Comparison of ENCODE assay signal across 29 mouse cellular contexts in the genomic region with DNA sequence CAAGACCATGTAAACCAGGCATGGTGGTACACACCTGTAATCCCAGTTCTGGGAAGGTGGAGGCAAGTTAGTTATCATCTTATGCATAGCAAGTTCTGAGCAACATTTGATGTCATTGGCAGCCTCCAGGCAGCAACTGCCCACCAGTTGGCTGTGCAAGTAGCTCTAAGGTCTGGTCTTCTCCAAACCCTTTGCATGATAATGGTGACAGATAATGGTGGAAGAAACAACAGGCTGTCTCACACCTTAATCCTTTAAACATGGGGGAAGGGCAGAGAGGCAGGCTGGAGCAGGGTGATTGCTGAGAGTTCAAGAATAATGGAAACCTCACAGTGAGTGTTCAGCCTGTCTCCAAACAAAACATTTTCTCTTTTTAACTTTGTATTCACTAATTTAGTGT. TPM values are rescaled to one million over a fixed set of nuclear protein-coding genes. Genes with fewer than 3 reads are reported as not detected.
A peak's percentile ranks its signal among the peaks of the same experiment; 100 is the strongest.
DNase-seq lines count a peak whose midpoint lies in the region; ATAC-seq and TF ChIP-seq lines count a peak whose summit lies in the region.
"Had no signal": no experiment of that assay in that cellular context is flagged by ENCODE, and none has a peak within 500 bp of the region (broad histone marks: within the 10 kb centered on the region; RNA-seq: fewer than 3 reads in every experiment).

No protein-coding gene starts in this region.

- H3K9me3 ChIP-seq in E14TG2a.4 (ENCODE audit: low read length) = no peaks in the 10 kb centered on the region
- H3K9me3 ChIP-seq: embryonic facial prominence, embryonic 10.5 days; embryonic facial prominence, embryonic 13.5 days; forebrain, embryonic 12.5 days; forebrain, embryonic 15.5 days; heart, embryonic 12.5 days; heart, embryonic 15.5 days had no signal

- H3K4me1 ChIP-seq in E14TG2a.4 (replicated peaks; ENCODE audit: low read depth, low read length) = peaks cover 50% of the 10 kb centered on the region

- H3K36me3 ChIP-seq in E14TG2a.4 (ENCODE audit: insufficient read depth, low read length) = no peaks in the 10 kb centered on the region
- H3K36me3 ChIP-seq: embryonic facial prominence, embryonic 10.5 days; embryonic facial prominence, embryonic 13.5 days; forebrain, embryonic 12.5 days; forebrain, embryonic 15.5 days; heart, embryonic 12.5 days; heart, embryonic 15.5 days had no signal

- no peak for TF ChIP-seq CTCF in E14TG2a.4 (conservative IDR thresholded peaks at IDR 0.05; ENCODE audit: low read length)

- peak; percentile 94 for DNase-seq in ES-CJ7 (ENCODE audit: low read depth, low spot score)
- DNase-seq in R1 (ENCODE audit: low read depth, low spot score) = peak; percentile 97
- no peak for DNase-seq in kidney, postnatal 25 days
- no peak for DNase-seq in spleen, postnatal 36 days (ENCODE audit: low spot score in 2 of 2)
- DNase-seq: adrenal gland, adult 8-10 months; adrenal gland, postnatal 25 days; B cell, adult 2 months; cerebellum, adult 11-12 months; cerebellum, adult 8-10 months; cerebellum, postnatal 10 days; cerebellum, postnatal 36 days; embryo, embryonic 11 days; gastrocnemius, postnatal 25 days; heart, adult 18-20 months; heart, postnatal 10 days; heart, postnatal 36 days had no signal

- no peak for ATAC-seq in monocyte, adult 5-6 weeks (replicated peaks; ENCODE audit: insufficient number of reproducible peaks, low FRiP score, low TSS enrichment, poor library complexity, severe bottlenecking)
- ATAC-seq: activated CD4-positive, CD25-positive, alpha-beta regulatory T cell, adult 4 months; forebrain, embryonic 15.5 days; hindbrain, postnatal 0 days; inflammation-experienced regulatory T-cells, adult 6 months; intestine, postnatal 0 days had no signal

- no peaks in the 10 kb centered on the region for H3K27me3 ChIP-seq in E14TG2a.4 (ENCODE audit: insufficient read depth, low read length)
- H3K27me3 ChIP-seq: embryonic facial prominence, embryonic 13.5 days; forebrain, embryonic 12.5 days; forebrain, embryonic 15.5 days; heart, embryonic 12.5 days; heart, embryonic 15.5 days had no signal

- peak overlapping the region; percentile 18; the same call in 1 of the 2 replicates for H3K4me3 ChIP-seq in E14TG2a.4 (replicated peaks; ENCODE audit: low read length)
- H3K4me3 ChIP-seq: embryonic facial prominence, embryonic 10.5 days; embryonic facial prominence, embryonic 13.5 days; erythroblast, embryonic 14.5 days; forebrain, embryonic 12.5 days; forebrain, embryonic 15.5 days; heart, embryonic 12.5 days; heart, embryonic 15.5 days had no signal

RNA-seq across cellular contexts. Expression of a gene that starts 3.0 kb away (rescaled TPM):
- total RNA-seq in monocyte, adult 5-6 weeks (2017) = 97.7 to 134 TPM (median 109 TPM) in 3 replicates

Comparison
In these comparisons a context has a peak if more than half of its experiments do, and no peak if none do; other contexts are left out.
1. DNase-seq: peak in ES-CJ7 (single experiment) and R1 (single experiment); none in kidney, postnatal 25 days (0 of 2) and spleen, postnatal 36 days (0 of 2).